Mouse (Mus musculus): ENCODE measurements at regions not wholly inside any gene's neighbourhood (a gene's known extent, or its start where the extent isn't known, plus 50 kb on each side); places are given as distances from the start of the nearest gene placed in this dataset.

DNA sequence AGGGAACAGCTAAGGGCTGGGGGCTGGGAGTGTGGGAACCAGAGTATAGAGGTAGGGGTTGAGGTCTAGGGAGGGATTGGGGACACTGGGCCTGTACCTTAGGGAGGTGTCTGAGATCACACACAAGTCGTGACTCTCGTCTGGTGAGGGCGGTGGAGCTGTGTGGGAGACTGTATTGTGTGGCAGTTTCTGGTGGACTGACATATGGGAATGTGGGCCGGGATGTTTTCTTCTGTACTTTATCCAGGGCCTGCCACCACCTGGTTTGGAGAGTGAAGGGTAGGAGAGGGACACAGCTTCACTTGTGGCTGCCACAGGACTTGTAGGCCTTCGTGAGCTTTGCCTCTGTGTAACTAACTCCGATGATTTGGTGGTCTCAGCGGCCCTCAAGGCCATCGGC, 112.5 kb upstream of the A530016L24Rik start:
- TF ChIP-seq CTCF (IDR thresholded peaks at IDR 0.05; ENCODE audit: borderline replicate concordance, insufficient read depth, low read depth, low read length) (no peak), POLR2A (IDR thresholded peaks at IDR 0.05; ENCODE audit: borderline replicate concordance, insufficient read depth, low read length) (no peak)
